In the genomic region with DNA sequence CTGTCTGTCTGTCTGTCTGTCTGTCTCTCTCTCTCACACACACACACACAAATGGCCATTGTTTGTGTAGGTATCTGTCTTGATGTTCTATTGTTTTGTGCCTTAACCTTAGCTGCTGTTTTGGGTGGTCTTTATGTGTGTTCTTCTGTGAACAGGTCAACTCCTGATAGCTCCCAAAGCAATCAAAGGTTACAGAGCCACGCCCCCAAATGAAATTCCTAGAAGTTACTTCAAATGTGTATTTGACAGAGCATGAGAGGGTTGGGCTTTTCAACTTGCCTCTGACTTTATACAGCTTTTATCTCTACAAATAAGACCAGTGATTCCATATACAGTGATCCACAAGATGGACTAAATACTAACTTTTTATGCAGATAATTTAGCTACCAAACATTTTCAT, we compare ENCODE assay signal across 11 mouse cellular contexts.
DNase-seq lines count a peak whose midpoint lies in the region; ATAC-seq lines count a peak whose summit lies in the region.
"Had no signal": no experiment of that assay in that cellular context is flagged by ENCODE, and none has a peak within 500 bp of the region (broad histone marks: within the 10 kb centered on the region; RNA-seq: fewer than 3 reads in every experiment).

No protein-coding gene starts in this region.

- H3K9me3 ChIP-seq in forebrain, embryonic 11.5 days (ENCODE audit: control insufficient read depth, low read length), result no peaks in the 10 kb centered on the region
- no peaks in the 10 kb centered on the region for H3K9me3 ChIP-seq in hindbrain, embryonic 16.5 days (ENCODE audit: control insufficient read depth, low read length)
- H3K9me3 ChIP-seq in neural tube, embryonic 12.5 days, result no peaks in the 10 kb centered on the region
- H3K9me3 ChIP-seq in liver, embryonic 11.5 days (ENCODE audit: control insufficient read depth, low read length), result no peaks in the 10 kb centered on the region

- no peak overlapping the region for H3K4me3 ChIP-seq in forebrain, embryonic 11.5 days (ENCODE audit: low read depth, low read length)
- peak overlapping the region; percentile 36 for H3K4me3 ChIP-seq in hindbrain, embryonic 16.5 days (ENCODE audit: low read length)
- peak overlapping the region; percentile 39 for H3K4me3 ChIP-seq in neural tube, embryonic 12.5 days
- no peak overlapping the region for H3K4me3 ChIP-seq in liver, embryonic 11.5 days (ENCODE audit: low read depth, low read length)

- H3K9ac ChIP-seq in forebrain, embryonic 11.5 days (ENCODE audit: low read length), result peak overlapping the region; percentile 40; the same call in 1 of the 2 replicates
- peak overlapping the region; percentile 66 for H3K9ac ChIP-seq in hindbrain, embryonic 16.5 days (ENCODE audit: low read depth, low read length)
- peak overlapping the region; percentile 70 for H3K9ac ChIP-seq in neural tube, embryonic 12.5 days
- no peak overlapping the region for H3K9ac ChIP-seq in liver, embryonic 11.5 days (ENCODE audit: low read depth, low read length)
- H3K9ac ChIP-seq: lung, embryonic 14.5 days had no signal

- no peaks in the 10 kb centered on the region for H3K36me3 ChIP-seq in forebrain, embryonic 11.5 days (ENCODE audit: control insufficient read depth, insufficient read depth, low read length)
- no peaks in the 10 kb centered on the region for H3K36me3 ChIP-seq in hindbrain, embryonic 16.5 days (ENCODE audit: control insufficient read depth, insufficient read depth, low read length)
- H3K36me3 ChIP-seq in neural tube, embryonic 12.5 days, result peaks cover 6% of the 10 kb centered on the region; the same call in 1 of the 2 replicates
- H3K36me3 ChIP-seq in liver, embryonic 11.5 days (ENCODE audit: control insufficient read depth, insufficient read depth, low read length), result no peaks in the 10 kb centered on the region

- 80% methylated on average over 1 of the region's 1 CpGs for whole genome bisulfite sequencing in forebrain, embryonic 11.5 days
- 27% methylated on average over 1 of the region's 1 CpGs for WGBS in hindbrain, embryonic 16.5 days
- 39% methylated on average over 1 of the region's 1 CpGs for WGBS in neural tube, embryonic 12.5 days
- 69% methylated on average over 1 of the region's 1 CpGs for WGBS in liver, embryonic 11.5 days

- peak; percentile 62 for DNase-seq in embryo, embryonic 10.5 days (ENCODE audit: low spot score)
- DNase-seq in embryo, embryonic 10 days (ENCODE audit: low spot score), result no peak
- no peak for DNase-seq in forebrain, embryonic 11.5 days (ENCODE audit: low spot score)
- DNase-seq in liver, embryonic 11.5 days (ENCODE audit: low spot score), result no peak
- DNase-seq in right cerebral cortex, adult 2 months (ENCODE audit: low spot score in 2 of 2), result no peak
- no peak for DNase-seq in kidney, postnatal 36 days
- DNase-seq: cerebellum, postnatal 14 days; kidney, postnatal 25 days; lung, embryonic 14.5 days had no signal

- H3K4me2 ChIP-seq in forebrain, embryonic 11.5 days (ENCODE audit: low read depth, low read length, severe bottlenecking), result peak overlapping the region; percentile 36; the same call in 1 of the 2 replicates
- H3K4me2 ChIP-seq in hindbrain, embryonic 16.5 days (ENCODE audit: low read length), result peak overlapping the region; percentile 59
- peak overlapping the region; percentile 69 for H3K4me2 ChIP-seq in neural tube, embryonic 12.5 days (replicated peaks)
- no peak overlapping the region for H3K4me2 ChIP-seq in liver, embryonic 11.5 days
- H3K4me2 ChIP-seq: lung, embryonic 14.5 days had no signal

- H3K4me1 ChIP-seq in forebrain, embryonic 11.5 days (replicated peaks; ENCODE audit: control insufficient read depth, insufficient read depth, low read length), result peaks cover 30% of the 10 kb centered on the region
- peaks cover 28% of the 10 kb centered on the region for H3K4me1 ChIP-seq in hindbrain, embryonic 16.5 days (ENCODE audit: control insufficient read depth, insufficient read depth, low read depth, low read length)
- H3K4me1 ChIP-seq in neural tube, embryonic 12.5 days, result peaks cover 59% of the 10 kb centered on the region
- no peaks in the 10 kb centered on the region for H3K4me1 ChIP-seq in liver, embryonic 11.5 days (replicated peaks; ENCODE audit: control insufficient read depth, insufficient read depth, low read length)

- H3K27me3 ChIP-seq in forebrain, embryonic 11.5 days (ENCODE audit: control insufficient read depth, insufficient read depth, low read length), result no peaks in the 10 kb centered on the region
- H3K27me3 ChIP-seq in hindbrain, embryonic 16.5 days (replicated peaks; ENCODE audit: control insufficient read depth, insufficient read depth, low read length), result no peaks in the 10 kb centered on the region
- no peaks in the 10 kb centered on the region for H3K27me3 ChIP-seq in neural tube, embryonic 12.5 days (replicated peaks)
- H3K27me3 ChIP-seq in liver, embryonic 11.5 days (replicated peaks; ENCODE audit: control insufficient read depth, insufficient read depth, low read length), result no peaks in the 10 kb centered on the region

- peak overlapping the region; percentile 89 for H3K27ac ChIP-seq in forebrain, embryonic 11.5 days (ENCODE audit: low read depth, low read length)
- H3K27ac ChIP-seq in hindbrain, embryonic 16.5 days (ENCODE audit: low read depth, low read length), result peak overlapping the region; percentile 96
- peak overlapping the region; percentile 97 for H3K27ac ChIP-seq in neural tube, embryonic 12.5 days
- no peak overlapping the region for H3K27ac ChIP-seq in liver, embryonic 11.5 days (ENCODE audit: low read depth, low read length)

- ATAC-seq in forebrain, embryonic 11.5 days (replicated peaks; ENCODE audit: low FRiP score), result no peak
- ATAC-seq in hindbrain, embryonic 16.5 days, result no peak
- no peak for ATAC-seq in neural tube, embryonic 12.5 days (ENCODE audit: low FRiP score, low read depth)
- ATAC-seq in liver, embryonic 11.5 days (replicated peaks; ENCODE audit: low FRiP score), result no peak

Comparison
In these comparisons a context has a peak if more than half of its experiments do, and no peak if none do; other contexts are left out.
1. H3K4me3 ChIP-seq: peak in hindbrain, embryonic 16.5 days (single experiment) and neural tube, embryonic 12.5 days (single experiment); none in forebrain, embryonic 11.5 days (single experiment) and liver, embryonic 11.5 days (single experiment).